Mouse (Mus musculus) MEL (cell line): ENCODE results near the gene Spic. TPM values are rescaled to one million over a fixed set of nuclear protein-coding genes. Genes with fewer than 3 reads are reported as not detected.

Experiments
- DNase-seq: peaks from one replicate; pipeline ENCODE4 v3.0.0; 2011; ENCODE audit warnings: low read depth, low spot score
- H3K27ac ChIP-seq: 2 replicates; pipeline ENCODE4 v1.5.1; 2012; ENCODE audit warnings: low read depth, mild to moderate bottlenecking, control low read depth, low read length, moderate library complexity; ENCODE audit not compliant: control insufficient read depth
- H3K27me3 ChIP-seq, 2 experiments: fragments of 150-350 bp in 1 of 2; sonication (generic) in 1 of 2; 2 replicates each; pipeline ENCODE4 v1.6.1; 2012; ENCODE audit warnings: low read length in 2 of 2, mild to moderate bottlenecking in 2 of 2, improper control_type of control experiment in 1 of 2, moderate library complexity in 1 of 2; ENCODE audit not compliant: insufficient read depth in 2 of 2, control insufficient read depth in 1 of 2
- H3K36me3 ChIP-seq, 2 experiments: 2 replicates each; pipeline ENCODE4 v1.6.1; 2012 to 2014; ENCODE audit warnings: low read length in 2 of 2, improper control_type of control experiment in 1 of 2, inconsistent platforms in 1 of 2, mild to moderate bottlenecking in 1 of 2; ENCODE audit not compliant: insufficient read depth in 2 of 2, control insufficient read depth in 1 of 2
- H3K4me1 ChIP-seq, 2 experiments: fragments of 150-350 bp in 1 of 2; sonication (generic) in 1 of 2; 2 replicates each; pipeline ENCODE4 v1.6.1; 2012; ENCODE audit warnings: low read length in 2 of 2, improper control_type of control experiment in 1 of 2, mild to moderate bottlenecking in 1 of 2; ENCODE audit not compliant: insufficient read depth in 2 of 2, control insufficient read depth in 1 of 2
- H3K4me3 ChIP-seq, 2 experiments: fragments of 150-350 bp in 1 of 2; sonication (generic) in 1 of 2; 2 replicates each; pipeline ENCODE4 v1.5.1; 2012; ENCODE audit warnings: low read depth in 2 of 2, low read length in 2 of 2, mild to moderate bottlenecking in 2 of 2, moderate library complexity in 2 of 2, control low read depth in 1 of 2, improper control_type of control experiment in 1 of 2; ENCODE audit not compliant: control insufficient read depth in 1 of 2, insufficient read depth in 1 of 2
- H3K79me2 ChIP-seq: 2 replicates; pipeline ENCODE4 v1.6.1; 2012; ENCODE audit warnings: mild to moderate bottlenecking, low read length, moderate library complexity; ENCODE audit not compliant: control insufficient read depth, poor library complexity, insufficient read depth
- H3K9ac ChIP-seq: 2 replicates; pipeline ENCODE4 v1.6.1; 2012; ENCODE audit warnings: low read depth, mild to moderate bottlenecking, control low read depth, low read length, moderate library complexity; ENCODE audit not compliant: control insufficient read depth, poor library complexity, severe bottlenecking
- H3K9me3 ChIP-seq: fragments of 150-350 bp; sonication (generic); replicated peaks from 2 replicates; pipeline ENCODE4 v1.6.1; 2012; ENCODE audit warnings: mild to moderate bottlenecking, low read length, improper control_type of control experiment, moderate library complexity; ENCODE audit not compliant: insufficient read depth
- CHD2 ChIP-seq: IDR thresholded peaks from 2 replicates; pipeline ENCODE4 v1.6.1; 2011; ENCODE audit warnings: low read length, improper control_type of control experiment
- CTCF ChIP-seq, 3 experiments: IDR thresholded peaks in 2 of 3; conservative IDR thresholded peaks in 1 of 3; 2 replicates each; pipeline ENCODE4 v1.5.1; 2011 to 2012; ENCODE audit warnings: low read length in 3 of 3, low read depth in 2 of 3, mild to moderate bottlenecking in 2 of 3, improper control_type of control experiment in 1 of 3, inconsistent platforms in 1 of 3, mixed read lengths in 1 of 3, moderate library complexity in 1 of 3; ENCODE audit not compliant: control insufficient read depth in 1 of 3, insufficient read depth in 1 of 3, poor library complexity in 1 of 3, severe bottlenecking in 1 of 3
- E2F4 ChIP-seq: IDR thresholded peaks from 2 replicates; pipeline ENCODE4 v1.6.1; 2011; ENCODE audit warnings: low read depth, low read length, improper control_type of control experiment, borderline replicate concordance
- ETS1 ChIP-seq: IDR thresholded peaks from 2 replicates; pipeline ENCODE4 v1.6.1; 2012; ENCODE audit warnings: low read depth, mild to moderate bottlenecking, inconsistent platforms, low read length, improper control_type of control experiment, moderate library complexity
- GATA1 ChIP-seq: IDR thresholded peaks from 2 replicates; pipeline ENCODE4 v1.6.1; 2011; ENCODE audit warnings: low read depth, low read length, improper control_type of control experiment
- JUND ChIP-seq: IDR thresholded peaks from 2 replicates; pipeline ENCODE4 v1.6.1; 2011; ENCODE audit warnings: low read depth, mild to moderate bottlenecking, improper control_type of control experiment, low read length
- MXI1 ChIP-seq: IDR thresholded peaks from 2 replicates; pipeline ENCODE4 v1.6.1; 2011; ENCODE audit warnings: mild to moderate bottlenecking, low read depth, low read length, improper control_type of control experiment
- MYC ChIP-seq: IDR thresholded peaks from 2 replicates; pipeline ENCODE4 v1.6.1; 2011; ENCODE audit warnings: low read depth, mild to moderate bottlenecking, low read length, improper control_type of control experiment, moderate library complexity
- NELFE ChIP-seq: IDR thresholded peaks from 2 replicates; pipeline ENCODE4 v1.6.1; 2011; ENCODE audit warnings: low read depth, low read length, improper control_type of control experiment
- RAD21 ChIP-seq: IDR thresholded peaks from 2 replicates; pipeline ENCODE4 v1.6.1; 2011; ENCODE audit warnings: mild to moderate bottlenecking, low read depth, low read length, improper control_type of control experiment
- SIN3A ChIP-seq: IDR thresholded peaks from 2 replicates; pipeline ENCODE4 v1.6.1; 2012; ENCODE audit warnings: low read length, improper control_type of control experiment, inconsistent platforms
- SMC3 ChIP-seq: IDR thresholded peaks from 2 replicates; pipeline ENCODE4 v1.6.1; 2011; ENCODE audit warnings: low read depth, low read length, improper control_type of control experiment
- TAL1 ChIP-seq: IDR thresholded peaks from 2 replicates; pipeline ENCODE4 v1.6.1; 2012; ENCODE audit warnings: mild to moderate bottlenecking, inconsistent platforms, low read length, moderate library complexity, mixed read lengths
- TBP ChIP-seq: IDR thresholded peaks from 2 replicates; pipeline ENCODE4 v1.8.0; 2011; ENCODE audit warnings: low read depth, low read length, improper control_type of control experiment
- TCF12 ChIP-seq: IDR thresholded peaks from 2 replicates; pipeline ENCODE4 v1.6.1; 2014; ENCODE audit warnings: low read depth, mild to moderate bottlenecking, inconsistent platforms, low read length, improper control_type of control experiment, moderate library complexity
- UBTF ChIP-seq: IDR thresholded peaks from 2 replicates; pipeline ENCODE4 v1.6.1; 2012; ENCODE audit warnings: low read depth, mild to moderate bottlenecking, inconsistent platforms, low read length, improper control_type of control experiment, moderate library complexity, borderline replicate concordance; ENCODE audit not compliant: insufficient read depth
- USF1 ChIP-seq: IDR thresholded peaks from 2 replicates; pipeline ENCODE4 v1.6.1; 2014; ENCODE audit warnings: low read depth, mild to moderate bottlenecking, inconsistent platforms, low read length, improper control_type of control experiment, moderate library complexity
- ZC3H11A ChIP-seq: IDR thresholded peaks from 2 replicates; pipeline ENCODE4 v1.6.1; 2012; ENCODE audit warnings: low read depth, mild to moderate bottlenecking, inconsistent platforms, low read length, improper control_type of control experiment
- ZNF384 ChIP-seq: IDR thresholded peaks from 2 replicates; pipeline ENCODE4 v1.6.1; 2012; ENCODE audit warnings: low read depth, mild to moderate bottlenecking, inconsistent platforms, low read length, improper control_type of control experiment
- polyA plus RNA-seq, 2 experiments: library from polyadenylated mRNA; stranded (reverse) in 1 of 2; unstranded in 1 of 2; fragments of >175 nt in 1 of 2; fragments of >200 nt in 1 of 2; gene quantifications; 2 replicates each; pipeline versions ENCODE4 v1.2.1 to v1.2.4; 2012; ENCODE audit warnings: low replicate concordance in 2 of 2, low read depth in 1 of 2; ENCODE audit not compliant: insufficient read length in 2 of 2, insufficient read depth in 1 of 2, missing spikeins in 1 of 2
- total RNA-seq: library from RNA; depleted of rRNA; stranded (reverse); fragments of 300-350 nt; gene quantifications from 2 replicates; pipeline ENCODE4 v1.2.3, GENCODE M21; 2012

Spic gene
- total and polyA plus RNA-seq, 3 experiments = not detected

- Histone ChIP-seq H3K4me1 (peaks cover 0 to 3% of the 10 kb centered on the region in 2 experiments; a peak in 1 of 4 replicates), H3K9me3 (no peaks in the 10 kb centered on the region)
- no peak for TF ChIP-seq JUND
- TF ChIP-seq USF1 = no peak
- no peak for TF ChIP-seq MXI1
- no peak for TF ChIP-seq UBTF
- TF ChIP-seq CTCF (IDR thresholded peaks at IDR 0.05 in 2 of 3, conservative IDR thresholded peaks at IDR 0.05 in 1 of 3; ENCODE audit: control insufficient read depth in 1 of 3, insufficient read depth in 1 of 3, low read depth in 2 of 3, low read length in 3 of 3, poor library complexity in 1 of 3, severe bottlenecking in 1 of 3) = peak; percentile 39 to 81 (median 56)
- no peak for TF ChIP-seq CHD2
- peak; percentile 79 for TF ChIP-seq SMC3
- peak; percentile 61 for TF ChIP-seq ZC3H11A
- TF ChIP-seq ETS1 = no peak
- TF ChIP-seq NELFE = no peak
- TF ChIP-seq RAD21 = peak; percentile 80
- TF ChIP-seq SIN3A = no peak
- TF ChIP-seq, all 39 proteins: peak for 4
These were observed 40.5 kb upstream of the Spic start for GRCm38 (mm10) chr10:88725343-88725742.

GRCm38 (mm10) chr10:88719618-88720017, 34.8 kb upstream of the Spic start:
- DNase-seq = no peak
- Histone ChIP-seq H3K36me3 (no peaks in the 10 kb centered on the region), H3K4me3 (no peak overlapping the region), H3K27me3 (peaks cover 0 to 4% of the 10 kb centered on the region in 2 experiments; a peak in 3 of 4 replicates), H3K79me2 (no peaks in the 10 kb centered on the region), H3K9me3 (no peaks in the 10 kb centered on the region), H3K4me1 (no peaks in the 10 kb centered on the region), H3K27ac (no peak overlapping the region), H3K9ac (no peak overlapping the region)
- no peak for TF ChIP-seq E2F4
- TF ChIP-seq TBP = no peak
- no peak for TF ChIP-seq CHD2
- TF ChIP-seq TCF12 = no peak
- TF ChIP-seq JUND = no peak
- TF ChIP-seq TAL1 = no peak
- TF ChIP-seq GATA1 = no peak
- TF ChIP-seq ZNF384 = no peak
- no peak for TF ChIP-seq SMC3
- no peak for TF ChIP-seq UBTF
- TF ChIP-seq ZC3H11A = no peak
- no peak for TF ChIP-seq SIN3A
- no peak for TF ChIP-seq MYC

More at GRCm38 (mm10) chr10:88725343-88725742, 40.5 kb upstream of the Spic start:
- DNase-seq = peak; percentile 69
- Histone ChIP-seq H3K27ac (no peak overlapping the region), H3K36me3 (peaks cover 0 to 5% of the 10 kb centered on the region in 2 experiments; a peak in 1 of 4 replicates), H3K27me3 (peaks cover 0 to 2% of the 10 kb centered on the region in 2 experiments; a peak in 2 of 4 replicates), H3K9ac (no peak overlapping the region), H3K79me2 (no peaks in the 10 kb centered on the region), H3K4me3 (no peak overlapping the region)
